Mouse (Mus musculus) forebrain, postnatal 0 days (tissue): ENCODE measurements at regions not wholly inside any gene's neighbourhood (a gene's known extent, or its start where the extent isn't known, plus 50 kb on each side); places are given as distances from the start of the nearest gene placed in this dataset.

Experiments used
- ATAC-seq: fragments of 200-750 bp; cut with Nextera tagmentation; 2 replicates; pipeline ENCODE4 v1.8.0; 2017; ENCODE audit warnings: mild to moderate bottlenecking, moderate library complexity
- DNase-seq: peaks from one replicate; pipeline ENCODE4 v3.0.0-alpha.2; 2015
- H3K27ac ChIP-seq: fragments of 300-500 bp; sonication (generic); 2 replicates; pipeline ENCODE4 v1.5.1; 2014; ENCODE audit warnings: low read depth, mild to moderate bottlenecking, antibody characterized with exemption, low read length, moderate library complexity, mixed read lengths
- H3K27me3 ChIP-seq: fragments of 300-500 bp; sonication (generic); 2 replicates; pipeline ENCODE4 v1.6.1; 2014; ENCODE audit warnings: mild to moderate bottlenecking, low read length, mixed read lengths; ENCODE audit not compliant: insufficient read depth
- H3K36me3 ChIP-seq: fragments of 300-500 bp; sonication (generic); 2 replicates; pipeline ENCODE4 v1.6.1; 2014; ENCODE audit warnings: mild to moderate bottlenecking, moderate library complexity; ENCODE audit not compliant: insufficient read depth
- H3K4me1 ChIP-seq: fragments of 300-500 bp; sonication (generic); 2 replicates; pipeline ENCODE4 v1.6.1; 2014; ENCODE audit warnings: antibody characterized with exemption; ENCODE audit not compliant: insufficient read depth
- H3K4me2 ChIP-seq: fragments of 300-500 bp; sonication (generic); 2 replicates; pipeline ENCODE4 v1.6.1; 2014; ENCODE audit warnings: low read depth, mild to moderate bottlenecking, moderate library complexity
- H3K4me3 ChIP-seq: fragments of 300-500 bp; sonication (generic); 2 replicates; pipeline ENCODE4 v1.5.1; 2014; ENCODE audit warnings: low read depth, low read length, mixed read lengths
- H3K9ac ChIP-seq: fragments of 300-500 bp; sonication (generic); 2 replicates; pipeline ENCODE4 v1.6.1; 2014; ENCODE audit warnings: mild to moderate bottlenecking
- H3K9me3 ChIP-seq: fragments of 300-500 bp; sonication (generic); 2 replicates; pipeline ENCODE4 v1.6.1; 2016; ENCODE audit warnings: low read length
- CTCF ChIP-seq: sonication (generic); IDR thresholded peaks from 2 replicates; pipeline ENCODE4 v1.5.1; 2016; ENCODE audit warnings: antibody characterized with exemption, control low read depth, low read depth
- WGBS: fragments of 180-500 bp; shearing (Covaris S2); extraction: QIAGEN DNeasy Blood & Tissue Kit; methylation state at CpG from one replicate; pipeline ENCODE4 v1.1.7; 2014; 5-methylcytosine and 5-hydroxymethylcytosine counted together

DNA sequence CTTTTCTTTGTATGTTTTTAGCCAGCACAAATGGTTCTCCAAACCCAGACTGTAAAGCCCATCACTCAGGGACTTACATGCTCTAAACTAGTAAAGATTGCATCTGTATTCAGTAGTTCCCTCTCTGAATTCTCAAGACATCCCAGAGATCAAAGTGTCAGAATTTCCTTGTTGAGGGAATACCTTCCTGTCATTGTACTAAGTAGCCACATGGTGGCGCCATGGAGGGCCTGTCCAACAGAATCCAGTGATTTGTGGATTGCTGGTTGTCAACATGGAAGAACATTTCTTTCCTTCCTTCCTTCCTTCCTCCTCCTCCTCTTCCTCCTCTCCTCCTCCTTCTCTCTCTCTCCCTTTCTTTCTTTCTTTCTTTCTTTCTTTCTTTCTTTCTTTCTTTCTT is 93.6 kb upstream of the Trpm1 start:
- peak; percentile 77 for TF ChIP-seq CTCF
- ATAC-seq (no peak), DNase-seq (peak; percentile 55)
- H3K27me3 ChIP-seq: no peaks in the 10 kb centered on the region
- no peak overlapping the region for H3K9ac ChIP-seq
- no peaks in the 10 kb centered on the region for H3K36me3 ChIP-seq
- no peak overlapping the region for H3K4me2 ChIP-seq
- H3K4me1 ChIP-seq: no peaks in the 10 kb centered on the region
- no peak overlapping the region for H3K4me3 ChIP-seq
- H3K9me3 ChIP-seq: no peaks in the 10 kb centered on the region
- no peak overlapping the region for H3K27ac ChIP-seq
- WGBS: 0% methylated on average over 1 of the region's 1 CpGs

GRCm38 (mm10) chr7:64058282-64058872 is 95.3 kb upstream of the Trpm1 start:
- H3K4me3 ChIP-seq: no peak overlapping the region
- no peak overlapping the region for H3K9ac ChIP-seq
- no peaks in the 10 kb centered on the region for H3K9me3 ChIP-seq
- no peak for TF ChIP-seq CTCF
- ATAC-seq (no peak), DNase-seq (no peak)
- H3K27ac ChIP-seq: no peak overlapping the region
- H3K36me3 ChIP-seq: no peaks in the 10 kb centered on the region
- H3K4me2 ChIP-seq: no peak overlapping the region
- 40% methylated on average over 4 of the region's 4 CpGs for WGBS
- H3K4me1 ChIP-seq: no peaks in the 10 kb centered on the region
- H3K27me3 ChIP-seq: no peaks in the 10 kb centered on the region

- peak; percentile 46 for TF ChIP-seq CTCF
- Histone ChIP-seq H3K4me3 (no peak overlapping the region), H3K27ac (no peak overlapping the region), H3K36me3 (no peaks in the 10 kb centered on the region), H3K4me2 (no peak overlapping the region), H3K27me3 (no peaks in the 10 kb centered on the region), H3K9ac (no peak overlapping the region), H3K4me1 (no peaks in the 10 kb centered on the region), H3K9me3 (no peaks in the 10 kb centered on the region)
- ATAC-seq (peak; percentile 62; the same call in 1 of the 2 replicates), DNase-seq (no peak)
- WGBS: 74% methylated on average over 4 of the region's 4 CpGs
These were observed 95.8 kb upstream of the Trpm1 start for GRCm38 (mm10) chr7:64057873-64058272.

DNA sequence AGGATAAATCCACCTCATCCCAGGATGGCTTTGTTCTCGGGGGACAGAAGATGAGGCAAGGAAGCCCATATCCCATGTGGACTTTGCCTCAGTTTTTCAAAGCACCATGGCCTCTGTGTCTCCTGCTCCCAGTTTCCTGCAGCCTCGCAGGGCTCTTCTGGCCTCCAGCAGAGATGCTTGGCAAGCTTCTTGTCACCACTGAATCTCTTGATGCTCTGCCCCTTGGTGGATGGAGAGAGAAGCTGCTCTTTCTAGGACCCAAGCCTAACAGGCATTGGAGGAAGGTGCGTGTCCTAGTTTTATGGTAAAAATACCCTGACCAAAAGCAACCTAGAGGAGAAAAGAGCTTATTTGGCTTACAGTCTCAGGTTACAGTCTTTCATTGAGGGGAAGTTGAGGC is 97.1 kb upstream of the Trpm1 start:
- TF ChIP-seq CTCF: no peak
- no peaks in the 10 kb centered on the region for H3K36me3 ChIP-seq
- no peak overlapping the region for H3K4me2 ChIP-seq
- H3K27ac ChIP-seq: no peak overlapping the region
- no peaks in the 10 kb centered on the region for H3K4me1 ChIP-seq
- WGBS: 70% methylated on average over 3 of the region's 3 CpGs
- DNase-seq: no peak
- no peak overlapping the region for H3K4me3 ChIP-seq
- ATAC-seq: no peak
- no peaks in the 10 kb centered on the region for H3K9me3 ChIP-seq
- no peaks in the 10 kb centered on the region for H3K27me3 ChIP-seq
- H3K9ac ChIP-seq: no peak overlapping the region

- H3K9ac ChIP-seq: no peak overlapping the region
- H3K9me3 ChIP-seq: no peaks in the 10 kb centered on the region
- DNase-seq (no peak), ATAC-seq (no peak)
- H3K4me2 ChIP-seq: no peak overlapping the region
- no peaks in the 10 kb centered on the region for H3K27me3 ChIP-seq
- no peaks in the 10 kb centered on the region for H3K4me1 ChIP-seq
- H3K27ac ChIP-seq: no peak overlapping the region
- no peaks in the 10 kb centered on the region for H3K36me3 ChIP-seq
- 85% methylated on average over 4 of the region's 4 CpGs for WGBS
- no peak overlapping the region for H3K4me3 ChIP-seq
- TF ChIP-seq CTCF: no peak
These were observed 98.6 kb upstream of the Trpm1 start for GRCm38 (mm10) chr7:64054996-64055395.

DNA sequence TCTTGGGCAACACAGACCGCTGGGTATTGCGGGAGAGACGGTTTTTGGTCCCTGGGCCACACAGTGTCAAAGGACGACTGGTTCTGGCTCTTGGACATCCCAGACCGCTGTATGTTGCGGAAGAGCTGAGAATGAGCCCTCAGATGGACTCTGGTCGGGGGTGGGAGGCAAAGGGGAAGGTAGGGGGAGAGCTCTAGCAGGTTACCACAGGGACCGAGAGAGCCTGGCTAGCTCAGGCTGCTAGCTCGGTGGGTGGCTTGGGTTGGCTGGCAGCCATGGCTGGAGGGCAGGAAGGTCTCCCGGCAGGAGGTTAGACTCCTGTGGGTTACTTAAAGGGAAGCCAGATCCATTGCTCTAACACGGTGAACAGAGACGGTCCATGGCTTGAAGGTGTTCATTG is 99.9 kb upstream of the Trpm1 start:
- no peak overlapping the region for H3K4me3 ChIP-seq
- H3K9ac ChIP-seq: no peak overlapping the region
- no peaks in the 10 kb centered on the region for H3K36me3 ChIP-seq
- DNase-seq (no peak), ATAC-seq (no peak)
- no peak overlapping the region for H3K4me2 ChIP-seq
- 59% methylated on average over 12 of the region's 12 CpGs for WGBS
- no peak for TF ChIP-seq CTCF
- no peaks in the 10 kb centered on the region for H3K9me3 ChIP-seq
- no peak overlapping the region for H3K27ac ChIP-seq
- H3K27me3 ChIP-seq: no peaks in the 10 kb centered on the region
- H3K4me1 ChIP-seq: 0 out of 2 replicates have a peak, but pooled peaks cover 2% of the 10 kb centered on the region

DNA sequence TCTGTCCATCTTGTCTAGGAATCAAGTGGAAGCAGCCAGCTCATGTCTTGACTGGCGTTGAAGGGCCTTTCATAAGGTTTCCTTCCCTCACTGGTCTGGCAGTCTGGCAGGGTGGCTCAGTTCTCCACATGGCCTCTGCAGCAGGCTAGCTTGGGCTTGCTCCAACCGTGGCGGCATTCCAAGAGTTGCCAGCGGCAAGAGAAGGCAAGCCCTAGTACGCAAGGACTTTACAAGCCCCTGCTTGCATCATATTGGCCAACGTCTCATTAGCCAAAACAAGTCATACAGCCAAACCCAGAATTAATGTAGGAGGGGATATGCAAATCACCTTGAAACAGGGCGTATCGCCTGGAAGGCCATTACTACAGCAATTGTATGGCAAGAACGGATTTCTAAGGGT is 101.2 kb upstream of the Trpm1 start:
- no peaks in the 10 kb centered on the region for H3K36me3 ChIP-seq
- no peak overlapping the region for H3K4me2 ChIP-seq
- H3K27ac ChIP-seq: no peak overlapping the region
- no peak overlapping the region for H3K9ac ChIP-seq
- H3K4me3 ChIP-seq: no peak overlapping the region
- no peaks in the 10 kb centered on the region for H3K9me3 ChIP-seq
- no peaks in the 10 kb centered on the region for H3K27me3 ChIP-seq
- DNase-seq: peak; percentile 67
- peak; percentile 40; the same call in 1 of the 2 replicates for ATAC-seq
- no peak for TF ChIP-seq CTCF
- H3K4me1 ChIP-seq: 0 out of 2 replicates have a peak, but pooled peaks cover 2% of the 10 kb centered on the region
- WGBS: 45% methylated on average over 9 of the region's 9 CpGs
